Mouse (Mus musculus): ENCODE data around the gene Sars2. TPM values are rescaled to one million over a fixed set of nuclear protein-coding genes. Genes with fewer than 3 reads are reported as not detected.

Gene Sars2
- polyA plus RNA-seq (2012; rRNA removed), result 12.8 and 19.0 TPM in 2 replicates

DNA sequence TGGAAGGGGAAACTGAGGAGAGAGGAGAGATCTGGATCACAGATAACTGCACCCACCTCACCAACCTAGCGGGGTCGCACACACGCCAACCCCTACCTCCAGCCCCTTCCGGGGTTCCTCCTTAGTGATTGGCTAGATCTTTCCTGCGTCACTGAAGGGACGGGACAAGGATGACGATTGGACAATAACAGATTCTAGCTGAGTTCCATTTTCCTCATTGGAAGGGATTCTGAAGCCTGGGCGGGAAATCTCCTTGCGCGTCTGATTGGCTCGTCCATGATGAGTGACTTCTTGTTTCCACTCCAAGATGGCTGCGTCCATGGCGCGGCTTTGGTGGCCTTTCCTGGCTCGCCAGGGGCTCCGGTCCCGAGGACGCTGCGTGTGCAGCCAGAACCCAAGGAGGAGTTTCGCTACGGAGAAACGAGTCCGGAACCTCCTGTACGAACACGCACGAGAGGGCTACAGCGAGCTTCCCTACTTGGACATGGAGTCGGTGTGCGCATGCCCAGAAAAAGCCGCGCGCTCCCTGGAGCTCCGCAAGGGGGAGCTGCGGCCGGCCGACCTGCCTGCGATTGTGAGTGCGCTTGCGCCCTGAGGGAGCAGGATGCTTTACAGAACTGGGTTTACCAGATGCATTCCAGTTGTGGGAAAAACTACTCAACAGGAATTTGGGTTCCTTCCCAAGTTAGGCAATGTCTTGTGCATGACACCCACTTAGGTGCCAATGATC is at the start of gene Sars2, which contains the start of gene Mrps12:
Gene Sars2 (plus strand): TSS at position 284 of the 730 bp plus-strand sequence.
Gene Mrps12 (minus strand): TSS at position 112 of the 730 bp plus-strand sequence.
- H3K27me3 ChIP-seq (ENCODE audit: control insufficient read depth, insufficient read depth, low read length), result no peaks in the 10 kb centered on the region
- peak within 1 kb of the TSS; percentile 72 for H3K27ac ChIP-seq (ENCODE audit: insufficient read depth, low read depth, low read length)
- TF ChIP-seq CTCF (IDR thresholded peaks at IDR 0.05; ENCODE audit: extremely low read depth, insufficient read length, insufficient replicate concordance, low read depth, low read length) (peak; percentile 85), POLR2A (IDR thresholded peaks at IDR 0.05; ENCODE audit: low read depth, low read length) (peak; percentile 53; the same call in 1 of the 2 replicates)
- WGBS, result under 1% methylated on average over 39 of the region's 39 CpGs
- peak within 1 kb of the TSS; percentile 74 for H3K4me3 ChIP-seq (ENCODE audit: low read depth, low read length)
- H3K4me1 ChIP-seq (ENCODE audit: control insufficient read depth, insufficient read depth, insufficient read length, low read length), result peaks cover 3% of the 10 kb centered on the region; the same call in 1 of the 2 replicates
- H3K36me3 ChIP-seq (ENCODE audit: control insufficient read depth, insufficient read depth, low read length), result 0 out of 2 replicates have a peak, but pooled peaks cover 4% of the 10 kb centered on the region

DNA sequence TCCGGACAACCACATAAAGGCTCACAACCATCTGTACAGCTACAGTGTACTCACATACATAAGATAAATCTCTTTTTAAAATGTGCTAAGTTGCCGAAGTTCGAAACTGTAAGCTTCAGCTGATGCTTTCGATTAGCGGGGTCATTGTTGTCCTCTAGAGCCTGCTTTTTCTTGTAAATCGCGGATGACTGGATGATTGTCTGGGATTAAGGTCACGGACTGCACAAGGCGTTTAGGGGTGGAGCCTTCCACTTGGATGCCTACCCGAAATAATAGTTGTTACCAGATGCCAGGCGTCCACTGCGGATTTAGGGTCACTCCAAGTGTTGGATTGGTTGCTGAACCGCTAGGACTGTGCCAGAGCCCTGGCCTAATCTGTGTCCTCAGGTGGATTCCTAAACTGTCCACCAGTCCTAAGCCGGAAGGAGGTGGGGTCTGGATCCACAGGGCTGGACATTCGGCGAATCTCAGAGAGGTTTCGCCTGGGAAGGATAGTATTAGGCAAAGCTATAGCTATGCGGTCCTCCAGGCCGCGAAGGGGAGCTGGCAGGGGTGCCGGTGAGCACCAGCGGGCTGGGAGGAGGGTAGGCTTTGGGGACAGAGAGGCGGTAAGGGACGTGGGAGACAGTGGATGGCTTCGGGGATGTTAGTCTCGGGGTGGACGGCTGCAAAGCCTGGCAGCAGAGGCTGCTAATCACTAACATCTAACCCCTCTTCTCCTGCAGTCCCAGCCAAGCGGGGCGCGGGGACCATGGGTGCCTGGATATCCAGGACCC is 49.1 kb upstream of the Sars2 start, which contains the start of gene Fbxo27:
Gene Fbxo27 (plus strand): TSS at position 305 of the 776 bp plus-strand sequence.
- Histone ChIP-seq H3K27ac (ENCODE audit: insufficient read depth, low read depth, low read length) (no peak within 1 kb of the TSS), H3K27me3 (ENCODE audit: control insufficient read depth, insufficient read depth, low read length) (peaks cover 9% of the 10 kb centered on the region; the same call in 1 of the 2 replicates)
- 55% methylated on average over 30 of the region's 30 CpGs for WGBS

DNA sequence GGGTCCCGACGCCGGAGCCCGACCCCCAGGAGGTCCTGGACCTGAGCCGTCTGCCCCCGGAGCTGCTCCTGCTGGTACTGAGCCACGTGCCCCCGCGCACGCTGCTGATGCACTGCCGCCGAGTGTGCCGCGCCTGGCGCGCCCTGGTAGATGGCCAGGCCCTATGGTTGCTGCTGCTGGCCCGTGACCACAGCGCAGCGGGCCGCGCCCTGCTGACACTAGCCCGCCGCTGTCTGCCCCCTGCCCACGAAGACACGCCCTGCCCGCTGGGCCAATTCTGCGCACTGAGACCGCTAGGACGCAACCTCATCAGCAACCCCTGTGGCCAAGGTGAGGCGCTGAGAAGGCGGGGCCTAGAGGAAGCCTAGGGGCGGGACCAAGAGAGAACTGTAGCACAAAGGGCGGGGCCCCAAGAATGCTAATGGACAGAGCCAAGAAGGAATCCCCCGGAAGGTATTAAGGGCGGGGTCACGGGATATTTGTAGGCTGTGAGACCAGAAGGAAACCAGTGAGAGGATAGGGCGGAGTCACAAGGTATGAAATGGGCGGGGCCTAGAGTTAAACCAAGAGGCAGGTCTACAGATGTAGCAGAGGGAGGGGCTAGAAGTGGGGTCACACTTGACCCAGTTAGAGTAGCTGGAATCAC is 48.3 kb upstream of the Sars2 start:
- Histone ChIP-seq H3K27me3 (ENCODE audit: control insufficient read depth, insufficient read depth, low read length) (peaks cover 9% of the 10 kb centered on the region; the same call in 1 of the 2 replicates), H3K4me1 (ENCODE audit: control insufficient read depth, insufficient read depth, insufficient read length, low read length) (peaks cover 4% of the 10 kb centered on the region), H3K27ac (ENCODE audit: insufficient read depth, low read depth, low read length) (no peak overlapping the region), H3K36me3 (ENCODE audit: control insufficient read depth, insufficient read depth, low read length) (no peaks in the 10 kb centered on the region), H3K4me3 (ENCODE audit: low read depth, low read length) (peak overlapping the region; percentile 62)
- WGBS, result 4% methylated on average over 38 of the region's 38 CpGs
- TF ChIP-seq CTCF (IDR thresholded peaks at IDR 0.05; ENCODE audit: extremely low read depth, insufficient read length, insufficient replicate concordance, low read depth, low read length) (no peak), POLR2A (IDR thresholded peaks at IDR 0.05; ENCODE audit: low read depth, low read length) (no peak)

More for the DNA sequence above, 49.1 kb upstream of the Sars2 start, which contains the start of gene Fbxo27:
- peak within 1 kb of the TSS; percentile 62 for H3K4me3 ChIP-seq (ENCODE audit: low read depth, low read length)
- peaks cover 4% of the 10 kb centered on the region for H3K4me1 ChIP-seq (ENCODE audit: control insufficient read depth, insufficient read depth, insufficient read length, low read length)
- TF ChIP-seq CTCF (IDR thresholded peaks at IDR 0.05; ENCODE audit: extremely low read depth, insufficient read length, insufficient replicate concordance, low read depth, low read length), result no peak
- no peak for TF ChIP-seq POLR2A (IDR thresholded peaks at IDR 0.05; ENCODE audit: low read depth, low read length)
- H3K36me3 ChIP-seq (ENCODE audit: control insufficient read depth, insufficient read depth, low read length), result no peaks in the 10 kb centered on the region

DNA sequence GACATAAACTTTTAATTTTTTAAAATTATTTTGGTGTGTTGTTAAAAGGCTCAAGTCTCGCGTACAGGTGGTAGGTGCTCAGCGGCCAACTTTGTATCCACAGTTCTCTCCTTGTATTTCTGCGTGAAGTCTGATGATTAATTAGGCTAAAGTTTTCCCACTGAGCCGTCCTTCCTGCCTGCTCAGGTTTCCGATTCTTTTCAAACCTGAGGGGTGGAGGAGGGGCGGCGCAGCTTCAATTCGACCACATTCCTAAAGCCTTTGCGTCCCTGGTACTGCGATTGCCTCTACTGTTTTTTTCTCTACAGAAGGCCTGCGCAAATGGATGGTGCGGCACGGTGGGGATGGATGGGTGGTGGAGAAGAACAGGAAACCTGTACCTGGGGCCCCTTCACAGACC is 47.4 kb upstream of the Sars2 start:
- Histone ChIP-seq H3K27ac (ENCODE audit: insufficient read depth, low read depth, low read length) (no peak overlapping the region), H3K27me3 (ENCODE audit: control insufficient read depth, insufficient read depth, low read length) (peaks cover 9% of the 10 kb centered on the region; the same call in 1 of the 2 replicates), H3K36me3 (ENCODE audit: control insufficient read depth, insufficient read depth, low read length) (no peaks in the 10 kb centered on the region), H3K4me3 (ENCODE audit: low read depth, low read length) (no peak overlapping the region), H3K4me1 (ENCODE audit: control insufficient read depth, insufficient read depth, insufficient read length, low read length) (peaks cover 4% of the 10 kb centered on the region)
- TF ChIP-seq POLR2A (IDR thresholded peaks at IDR 0.05; ENCODE audit: low read depth, low read length), result no peak
- no peak for TF ChIP-seq CTCF (IDR thresholded peaks at IDR 0.05; ENCODE audit: extremely low read depth, insufficient read length, insufficient replicate concordance, low read depth, low read length)
- WGBS, result 19% methylated on average over 14 of the region's 14 CpGs

DNA sequence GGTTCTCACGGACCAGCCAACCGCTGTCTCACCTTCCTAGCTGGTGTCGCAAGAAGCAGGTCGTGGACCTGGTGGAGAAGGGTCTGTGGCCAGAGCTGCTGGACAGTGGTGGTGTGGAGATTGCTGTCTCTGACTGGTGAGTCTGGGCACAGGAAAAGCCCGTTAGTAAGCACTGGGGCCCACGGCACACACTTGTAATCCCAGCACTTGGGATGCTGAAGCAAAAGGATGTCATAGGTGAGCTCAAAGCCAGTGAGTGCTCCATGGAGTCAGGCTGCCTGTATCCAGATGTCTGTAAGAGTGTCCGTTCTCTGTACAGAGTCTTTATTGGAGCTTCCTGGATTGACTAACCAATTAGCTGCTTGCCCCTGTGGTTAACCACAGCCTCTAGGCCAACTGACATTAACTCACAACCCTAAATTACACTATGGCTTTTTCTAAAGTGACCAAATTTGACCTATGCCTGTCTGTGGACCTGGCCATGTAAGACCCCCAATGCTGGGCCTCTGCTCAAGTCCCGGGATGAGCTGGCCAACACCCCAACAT is 46.8 kb upstream of the Sars2 start:
- TF ChIP-seq POLR2A (IDR thresholded peaks at IDR 0.05; ENCODE audit: low read depth, low read length), result no peak
- TF ChIP-seq CTCF (IDR thresholded peaks at IDR 0.05; ENCODE audit: extremely low read depth, insufficient read length, insufficient replicate concordance, low read depth, low read length), result no peak
- H3K36me3 ChIP-seq (ENCODE audit: control insufficient read depth, insufficient read depth, low read length), result no peaks in the 10 kb centered on the region
- H3K4me1 ChIP-seq (ENCODE audit: control insufficient read depth, insufficient read depth, insufficient read length, low read length), result peaks cover 4% of the 10 kb centered on the region
- H3K27ac ChIP-seq (ENCODE audit: insufficient read depth, low read depth, low read length), result no peak overlapping the region
- peak overlapping the region; percentile 19; the same call in 1 of the 2 replicates for H3K4me3 ChIP-seq (ENCODE audit: low read depth, low read length)
- 49% methylated on average over 8 of the region's 8 CpGs for WGBS
- peaks cover 9% of the 10 kb centered on the region; the same call in 1 of the 2 replicates for H3K27me3 ChIP-seq (ENCODE audit: control insufficient read depth, insufficient read depth, low read length)

DNA sequence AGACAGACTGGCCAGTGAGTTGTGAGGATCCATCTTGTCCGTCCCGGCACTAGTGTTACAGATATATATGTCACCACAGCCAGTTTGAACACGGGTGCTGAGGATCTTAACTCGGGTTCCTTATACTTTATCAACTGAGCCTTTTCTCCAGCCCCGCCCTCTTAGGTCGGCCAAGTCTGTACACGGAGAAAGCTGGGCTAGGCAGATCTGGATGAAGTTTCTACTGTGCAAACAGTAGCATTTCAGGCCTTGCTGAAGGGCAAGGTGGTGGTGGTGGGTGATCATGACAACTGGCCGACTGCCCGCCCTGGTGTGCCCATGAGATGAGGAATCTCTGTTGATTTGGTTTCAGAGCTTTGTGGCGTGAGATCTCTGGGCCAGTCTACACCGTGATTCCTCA is 44.5 kb upstream of the Sars2 start:
- Histone ChIP-seq H3K27me3 (ENCODE audit: control insufficient read depth, insufficient read depth, low read length) (peaks cover 9% of the 10 kb centered on the region; the same call in 1 of the 2 replicates), H3K27ac (ENCODE audit: insufficient read depth, low read depth, low read length) (no peak overlapping the region), H3K4me3 (ENCODE audit: low read depth, low read length) (no peak overlapping the region), H3K36me3 (ENCODE audit: control insufficient read depth, insufficient read depth, low read length) (no peaks in the 10 kb centered on the region), H3K4me1 (ENCODE audit: control insufficient read depth, insufficient read depth, insufficient read length, low read length) (peaks cover 4% of the 10 kb centered on the region)
- 63% methylated on average over 11 of the region's 11 CpGs for WGBS
- TF ChIP-seq CTCF (IDR thresholded peaks at IDR 0.05; ENCODE audit: extremely low read depth, insufficient read length, insufficient replicate concordance, low read depth, low read length) (no peak), POLR2A (IDR thresholded peaks at IDR 0.05; ENCODE audit: low read depth, low read length) (no peak)

Measured in small intestine, adult 2 months (tissue).